In the genomic region with DNA sequence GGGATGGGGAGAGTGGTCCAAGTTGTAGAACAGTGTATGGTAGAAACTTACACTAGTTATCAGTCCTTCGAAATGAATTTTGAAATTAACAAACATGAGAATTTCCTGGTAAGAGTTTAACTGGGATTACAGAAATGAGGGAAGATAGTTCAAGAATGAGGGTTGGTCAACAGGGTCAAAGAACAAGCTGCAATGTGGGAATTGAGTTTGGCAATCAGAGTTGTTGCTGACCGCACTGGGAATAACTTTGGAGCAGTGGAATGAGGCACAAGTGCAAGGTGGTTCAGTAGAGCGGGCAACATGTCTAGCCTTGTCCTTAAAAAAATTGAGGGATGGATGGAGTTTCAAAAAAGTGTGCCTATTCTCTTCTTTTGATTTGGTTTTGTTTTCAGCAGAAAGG, we compare ENCODE assay signal across 16 mouse cellular contexts. TPM values are rescaled to one million over a fixed set of nuclear protein-coding genes. Genes with fewer than 3 reads are reported as not detected.
DNase-seq lines count a peak whose midpoint lies in the region; TF ChIP-seq lines count a peak whose summit lies in the region.
"Had no signal": no experiment of that assay in that cellular context is flagged by ENCODE, and none has a peak within 500 bp of the region (broad histone marks: within the 10 kb centered on the region; RNA-seq: fewer than 3 reads in every experiment).

No protein-coding gene starts in this region.

- no peak for TF ChIP-seq POLR2A in CH12.LX (IDR thresholded peaks at IDR 0.05; ENCODE audit: low read depth, low read length)

- H3K27me3 ChIP-seq in CH12.LX (replicated peaks) = no peaks in the 10 kb centered on the region
- H3K27me3 ChIP-seq: embryonic facial prominence, embryonic 12.5 days; forebrain, embryonic 15.5 days; heart, embryonic 13.5 days had no signal

- peaks cover 0 to 3% of the 10 kb centered on the region in 2 experiments; a peak in 1 of 4 replicates for H3K4me1 ChIP-seq in CH12.LX (ENCODE audit: control insufficient read depth in 1 of 2, insufficient read depth in 2 of 2)
- H3K4me1 ChIP-seq: embryonic facial prominence, embryonic 12.5 days; forebrain, embryonic 15.5 days; heart, embryonic 13.5 days had no signal

- H3K36me3 ChIP-seq in CH12.LX (replicated peaks in 1 of 2; ENCODE audit: control insufficient read depth in 1 of 2, insufficient read depth in 1 of 2, low read length in 1 of 2) = no peaks in the 10 kb centered on the region
- H3K36me3 ChIP-seq: embryonic facial prominence, embryonic 12.5 days; forebrain, embryonic 15.5 days; heart, embryonic 13.5 days had no signal

- dilution Hi-C loops in CH12.LX (cut with MboI; ENCODE audit: extremely low pct_ligation_motif_present, extremely low pct_unique_long_range_greater_than_20kb, low sequenced_read_pairs) = no loop called here

- no peaks in the 10 kb centered on the region for H3K79me2 ChIP-seq in CH12.LX (replicated peaks; ENCODE audit: control insufficient read depth, extremely low read depth, insufficient read depth, poor library complexity, severe bottlenecking)

- no peak for TF ChIP-seq RAD21 in CH12.LX (IDR thresholded peaks at IDR 0.05; ENCODE audit: low read depth, low read length)

- peak overlapping the region; percentile 86; the same call in 1 of the 2 replicates for H3K4me2 ChIP-seq in CH12.LX (ENCODE audit: insufficient read depth, low read depth, poor library complexity, severe bottlenecking)
- H3K4me2 ChIP-seq: embryonic facial prominence, embryonic 12.5 days; forebrain, embryonic 15.5 days; heart, embryonic 13.5 days had no signal

- peak overlapping the region; percentile 57 to 59 (median 59) for H3K4me3 ChIP-seq in CH12.LX (replicated peaks in 1 of 3; ENCODE audit: low read depth in 2 of 3, low read length in 2 of 3, poor library complexity in 1 of 3)
- H3K4me3 ChIP-seq: embryonic facial prominence, embryonic 12.5 days; forebrain, embryonic 15.5 days; heart, embryonic 13.5 days had no signal

- no peak for TF ChIP-seq EP300 in CH12.LX (IDR thresholded peaks at IDR 0.05; ENCODE audit: low read length)

- DNase-seq in adrenal gland, postnatal 10 days = peak; percentile 27
- no peak for DNase-seq in adrenal gland, postnatal 25 days
- DNase-seq in kidney, adult 8-10 months = peak; percentile 13 to 16
- no peak for DNase-seq in kidney, postnatal 14 days
- peak; percentile 0 for DNase-seq in CH12.LX (ENCODE audit: extremely low read depth)
- DNase-seq in yolk sac, embryonic 10.5 days (ENCODE audit: low spot score) = peak; percentile 20
- DNase-seq in layer of hippocampus, postnatal 25 days (ENCODE audit: extremely low spot score in 1 of 2, low spot score in 1 of 2) = no peak
- DNase-seq: cerebellum, adult 11-12 months; cerebellum, adult 9-10 months; cerebellum, postnatal 25 days; gastrocnemius, postnatal 36 days; heart, adult 11 months; heart, postnatal 36 days had no signal

- no peaks in the 10 kb centered on the region for H3K9me3 ChIP-seq in CH12.LX (replicated peaks; ENCODE audit: low read length)
- H3K9me3 ChIP-seq: embryonic facial prominence, embryonic 12.5 days; forebrain, embryonic 15.5 days; heart, embryonic 13.5 days had no signal

- peak overlapping the region; percentile 69 for H3K9ac ChIP-seq in CH12.LX (ENCODE audit: insufficient read depth, low read depth)
- H3K9ac ChIP-seq: embryonic facial prominence, embryonic 12.5 days; forebrain, embryonic 15.5 days; heart, embryonic 13.5 days had no signal

- in situ Hi-C loops in CH12.LX (cut with MboI; ENCODE audit: low pct_ligation_motif_present, low pct_unique_long_range_greater_than_20kb, low sequenced_read_pairs) = no loop called here

- no peak overlapping the region for H3K27ac ChIP-seq in CH12.LX (ENCODE audit: insufficient read depth, low read depth)
- H3K27ac ChIP-seq: embryonic facial prominence, embryonic 12.5 days; forebrain, embryonic 15.5 days; heart, embryonic 13.5 days had no signal

- no peak for TF ChIP-seq CTCF in CH12.LX (conservative IDR thresholded peaks at IDR 0.05 in 1 of 2, IDR thresholded peaks at IDR 0.05 in 1 of 2; ENCODE audit: low read depth in 2 of 2, low read length in 2 of 2)

TF ChIP-seq in CH12.LX, 34 proteins besides CTCF, POLR2A, EP300 and RAD21:
- no peak for TF ChIP-seq SIN3A (IDR thresholded peaks at IDR 0.05; ENCODE audit: low read length)
- no peak for TF ChIP-seq NELFE (IDR thresholded peaks at IDR 0.05; ENCODE audit: low read depth, low read length)

RNA-seq across cellular contexts. Expression of a gene that starts 35.0 kb away (rescaled TPM):
- total RNA-seq in adrenal gland, postnatal 10 days (2021) = 100 to 1,000 TPM in 1 of 2 experiments, 10 to 100 TPM in 1; 88.6 to 126 TPM
- total RNA-seq in adrenal gland, postnatal 25 days (2021) = 55.4 and 66.4 TPM in 2 replicates
- 0.17 and 0.42 TPM in 2 replicates for total RNA-seq in CH12.LX (2012; rRNA removed)
- total RNA-seq in CH12.LX (2014; rRNA removed) = 1.3 and 1.7 TPM in 2 replicates
- 0.89 and 1.1 TPM in 2 replicates for polyA plus RNA-seq in CH12.LX (2012; ENCODE audit: insufficient read length, low read depth)
- 10 to 100 TPM in 1 of 2 experiments, 1 to 10 TPM in 1; 7.4 to 11.2 TPM for total RNA-seq in layer of hippocampus, postnatal 25 days (2021)

Comparison
In these comparisons a context has a peak if more than half of its experiments do, and no peak if none do; other contexts are left out.
1. DNase-seq: peak in adrenal gland, postnatal 10 days (single experiment), kidney, adult 8-10 months (2 of 2), CH12.LX (single experiment) and yolk sac, embryonic 10.5 days (single experiment); none in adrenal gland, postnatal 25 days (single experiment), kidney, postnatal 14 days (single experiment) and layer of hippocampus, postnatal 25 days (0 of 2).